Mouse (Mus musculus): Measurements from ENCODE around the gene Rbp7. TPM values are rescaled to one million over a fixed set of nuclear protein-coding genes. Genes with fewer than 3 reads are reported as not detected.

Rbp7 gene
- polyA plus RNA-seq, 1 experiment: 3.6 TPM

GRCm38 (mm10) chr4:149450636-149451035, 4.1 kb downstream of the Rbp7 start:
- no peak for TF ChIP-seq POLR2A (IDR thresholded peaks at IDR 0.05; ENCODE audit: insufficient read depth, low read length)
- no peak for TF ChIP-seq EP300 (IDR thresholded peaks at IDR 0.05; ENCODE audit: insufficient read depth, low read depth, low read length)
- TF ChIP-seq CTCF (IDR thresholded peaks at IDR 0.05; ENCODE audit: low read depth, low read length): no peak
- H3K4me3 ChIP-seq (ENCODE audit: low read depth, low read length): no peak overlapping the region
- H3K9ac ChIP-seq (ENCODE audit: low read depth, poor library complexity, severe bottlenecking): no peak overlapping the region
- no peaks in the 10 kb centered on the region for H3K36me3 ChIP-seq (ENCODE audit: control insufficient read depth, insufficient read depth, low read length, poor library complexity, severe bottlenecking)
- H3K4me1 ChIP-seq (ENCODE audit: control insufficient read depth, insufficient read depth, low read length): no peaks in the 10 kb centered on the region
- no peaks in the 10 kb centered on the region for H3K9me3 ChIP-seq (replicated peaks; ENCODE audit: control insufficient read depth, insufficient read depth, low read length, poor library complexity, severe bottlenecking)
- H3K27ac ChIP-seq (ENCODE audit: insufficient read depth, low read length): no peak overlapping the region
- no peaks in the 10 kb centered on the region for H3K27me3 ChIP-seq (ENCODE audit: control insufficient read depth, insufficient read depth, low read length, poor library complexity, severe bottlenecking)

- no peaks in the 10 kb centered on the region for H3K4me1 ChIP-seq (ENCODE audit: control insufficient read depth, insufficient read depth, low read length)
- TF ChIP-seq CTCF (IDR thresholded peaks at IDR 0.05; ENCODE audit: low read depth, low read length) (no peak), EP300 (IDR thresholded peaks at IDR 0.05; ENCODE audit: insufficient read depth, low read depth, low read length) (peak; percentile 84)
- H3K27ac ChIP-seq (ENCODE audit: insufficient read depth, low read length): peak overlapping the region; percentile 98
- H3K4me3 ChIP-seq (ENCODE audit: low read depth, low read length): no peak overlapping the region
- no peaks in the 10 kb centered on the region for H3K36me3 ChIP-seq (ENCODE audit: control insufficient read depth, insufficient read depth, low read length, poor library complexity, severe bottlenecking)
- no peaks in the 10 kb centered on the region for H3K9me3 ChIP-seq (replicated peaks; ENCODE audit: control insufficient read depth, insufficient read depth, low read length, poor library complexity, severe bottlenecking)
- H3K27me3 ChIP-seq (ENCODE audit: control insufficient read depth, insufficient read depth, low read length, poor library complexity, severe bottlenecking): no peaks in the 10 kb centered on the region
- H3K9ac ChIP-seq (ENCODE audit: low read depth, poor library complexity, severe bottlenecking): peak overlapping the region; percentile 1; the same call in 1 of the 2 replicates
Measured at GRCm38 (mm10) chr4:149446309-149446708, 8.5 kb downstream of the Rbp7 start.

- H3K27me3 ChIP-seq (ENCODE audit: control insufficient read depth, insufficient read depth, low read length, poor library complexity, severe bottlenecking): no peaks in the 10 kb centered on the region
- TF ChIP-seq CTCF (IDR thresholded peaks at IDR 0.05; ENCODE audit: low read depth, low read length) (no peak), POLR2A (IDR thresholded peaks at IDR 0.05; ENCODE audit: insufficient read depth, low read length) (no peak), EP300 (IDR thresholded peaks at IDR 0.05; ENCODE audit: insufficient read depth, low read depth, low read length) (peak; percentile 82)
- H3K9me3 ChIP-seq (replicated peaks; ENCODE audit: control insufficient read depth, insufficient read depth, low read length, poor library complexity, severe bottlenecking): no peaks in the 10 kb centered on the region
- H3K4me1 ChIP-seq (ENCODE audit: control insufficient read depth, insufficient read depth, low read length): no peaks in the 10 kb centered on the region
- H3K27ac ChIP-seq (ENCODE audit: insufficient read depth, low read length): peak overlapping the region; percentile 98
- no peak overlapping the region for H3K4me3 ChIP-seq (ENCODE audit: low read depth, low read length)
- H3K9ac ChIP-seq (ENCODE audit: low read depth, poor library complexity, severe bottlenecking): peak overlapping the region; percentile 8
- no peaks in the 10 kb centered on the region for H3K36me3 ChIP-seq (ENCODE audit: control insufficient read depth, insufficient read depth, low read length, poor library complexity, severe bottlenecking)
Measured at GRCm38 (mm10) chr4:149445868-149446267, 8.9 kb downstream of the Rbp7 start.

GRCm38 (mm10) chr4:149444964-149445701, 9.6 kb downstream of the Rbp7 start:
- TF ChIP-seq EP300 (IDR thresholded peaks at IDR 0.05; ENCODE audit: insufficient read depth, low read depth, low read length) (peak; percentile 83), POLR2A (IDR thresholded peaks at IDR 0.05; ENCODE audit: insufficient read depth, low read length) (peak; percentile 6), CTCF (IDR thresholded peaks at IDR 0.05; ENCODE audit: low read depth, low read length) (peak; percentile 63)

GRCm38 (mm10) chr4:149444465-149444864, 10.3 kb downstream of the Rbp7 start:
- no peak overlapping the region for H3K4me3 ChIP-seq (ENCODE audit: low read depth, low read length)
- no peaks in the 10 kb centered on the region for H3K27me3 ChIP-seq (ENCODE audit: control insufficient read depth, insufficient read depth, low read length, poor library complexity, severe bottlenecking)
- H3K9me3 ChIP-seq (replicated peaks; ENCODE audit: control insufficient read depth, insufficient read depth, low read length, poor library complexity, severe bottlenecking): no peaks in the 10 kb centered on the region
- H3K36me3 ChIP-seq (ENCODE audit: control insufficient read depth, insufficient read depth, low read length, poor library complexity, severe bottlenecking): no peaks in the 10 kb centered on the region
- TF ChIP-seq POLR2A (IDR thresholded peaks at IDR 0.05; ENCODE audit: insufficient read depth, low read length) (no peak), CTCF (IDR thresholded peaks at IDR 0.05; ENCODE audit: low read depth, low read length) (no peak), EP300 (IDR thresholded peaks at IDR 0.05; ENCODE audit: insufficient read depth, low read depth, low read length) (no peak)
- peak overlapping the region; percentile 8 for H3K9ac ChIP-seq (ENCODE audit: low read depth, poor library complexity, severe bottlenecking)
- H3K27ac ChIP-seq (ENCODE audit: insufficient read depth, low read length): no peak overlapping the region; the same call in 1 of the 2 replicates
- no peaks in the 10 kb centered on the region for H3K4me1 ChIP-seq (ENCODE audit: control insufficient read depth, insufficient read depth, low read length)

More at GRCm38 (mm10) chr4:149444964-149445701, 9.6 kb downstream of the Rbp7 start:
- Histone ChIP-seq H3K36me3 (ENCODE audit: control insufficient read depth, insufficient read depth, low read length, poor library complexity, severe bottlenecking) (no peaks in the 10 kb centered on the region), H3K27ac (ENCODE audit: insufficient read depth, low read length) (peak overlapping the region; percentile 98), H3K9ac (ENCODE audit: low read depth, poor library complexity, severe bottlenecking) (peak overlapping the region; percentile 8), H3K4me3 (ENCODE audit: low read depth, low read length) (peak overlapping the region; percentile 27), H3K4me1 (ENCODE audit: control insufficient read depth, insufficient read depth, low read length) (no peaks in the 10 kb centered on the region), H3K27me3 (ENCODE audit: control insufficient read depth, insufficient read depth, low read length, poor library complexity, severe bottlenecking) (no peaks in the 10 kb centered on the region), H3K9me3 (replicated peaks; ENCODE audit: control insufficient read depth, insufficient read depth, low read length, poor library complexity, severe bottlenecking) (no peaks in the 10 kb centered on the region)

- TF ChIP-seq POLR2A (IDR thresholded peaks at IDR 0.05; ENCODE audit: insufficient read depth, low read length) (no peak), CTCF (IDR thresholded peaks at IDR 0.05; ENCODE audit: low read depth, low read length) (no peak), EP300 (IDR thresholded peaks at IDR 0.05; ENCODE audit: insufficient read depth, low read depth, low read length) (no peak)
- Histone ChIP-seq H3K27me3 (ENCODE audit: control insufficient read depth, insufficient read depth, low read length, poor library complexity, severe bottlenecking) (no peaks in the 10 kb centered on the region), H3K4me1 (ENCODE audit: control insufficient read depth, insufficient read depth, low read length) (no peaks in the 10 kb centered on the region), H3K36me3 (ENCODE audit: control insufficient read depth, insufficient read depth, low read length, poor library complexity, severe bottlenecking) (no peaks in the 10 kb centered on the region), H3K27ac (ENCODE audit: insufficient read depth, low read length) (no peak overlapping the region), H3K9ac (ENCODE audit: low read depth, poor library complexity, severe bottlenecking) (no peak overlapping the region), H3K9me3 (replicated peaks; ENCODE audit: control insufficient read depth, insufficient read depth, low read length, poor library complexity, severe bottlenecking) (0 out of 2 replicates have a peak, but pooled peaks cover 3% of the 10 kb centered on the region), H3K4me3 (ENCODE audit: low read depth, low read length) (no peak overlapping the region)
Measured at GRCm38 (mm10) chr4:149442436-149442835, 12.3 kb downstream of the Rbp7 start.
